Mouse (Mus musculus) limb, embryonic 14.5 days (tissue): ENCODE results near the gene Srd5a2. TPM values are rescaled to one million over a fixed set of nuclear protein-coding genes. Genes with fewer than 3 reads are reported as not detected.

Experiments used
- ATAC-seq: fragments of 200-750 bp; cut with Nextera tagmentation; 2 replicates; pipeline ENCODE4 v1.8.0; 2017; ENCODE audit warnings: low read depth, moderate number of reproducible peaks, moderate TSS enrichment; ENCODE audit not compliant: low FRiP score
- DNase-seq: peaks from one replicate; pipeline ENCODE4 v3.0.0-alpha.2; 2015; ENCODE audit warnings: low spot score
- H3K27ac ChIP-seq: fragments of 300-500 bp; sonication (generic); replicated peaks from 2 replicates; pipeline ENCODE4 v1.5.1; 2014; ENCODE audit warnings: low read depth, mild to moderate bottlenecking, low read length, moderate library complexity, mixed read lengths
- H3K27me3 ChIP-seq: fragments of 300-500 bp; sonication (generic); 2 replicates; pipeline ENCODE4 v1.6.1; 2014; ENCODE audit warnings: low read length, mixed read lengths; ENCODE audit not compliant: control insufficient read depth, insufficient read depth
- H3K36me3 ChIP-seq: fragments of 300-500 bp; sonication (generic); 2 replicates; pipeline ENCODE4 v1.6.1; 2014; ENCODE audit warnings: mild to moderate bottlenecking, low read length, moderate library complexity, mixed read lengths; ENCODE audit not compliant: control insufficient read depth, insufficient read depth
- H3K4me1 ChIP-seq: fragments of 300-500 bp; sonication (generic); 2 replicates; pipeline ENCODE4 v1.6.1; 2014; ENCODE audit warnings: antibody characterized with exemption, low read length, mixed read lengths; ENCODE audit not compliant: control insufficient read depth, insufficient read depth
- H3K4me2 ChIP-seq: fragments of 300-500 bp; sonication (generic); replicated peaks from 2 replicates; pipeline ENCODE4 v1.6.1; 2014; ENCODE audit warnings: low read depth, mild to moderate bottlenecking, low read length, moderate library complexity; ENCODE audit not compliant: severe bottlenecking
- H3K4me3 ChIP-seq: fragments of 300-500 bp; sonication (generic); replicated peaks from 2 replicates; pipeline ENCODE4 v1.5.1; 2014; ENCODE audit warnings: low read length
- H3K9ac ChIP-seq: fragments of 300-500 bp; sonication (generic); 2 replicates; pipeline ENCODE4 v1.6.1; 2014; ENCODE audit warnings: mild to moderate bottlenecking, low read depth, low read length, moderate library complexity; ENCODE audit not compliant: severe bottlenecking
- H3K9me3 ChIP-seq: fragments of 300-500 bp; sonication (generic); 2 replicates; pipeline ENCODE4 v1.6.1; 2016; ENCODE audit warnings: low read length; ENCODE audit not compliant: control insufficient read depth
- POLR2A ChIP-seq: fragments of 200-500 bp; IDR thresholded peaks from 2 replicates; pipeline ENCODE4 v1.8.0; 2012; ENCODE audit warnings: inconsistent platforms, mild to moderate bottlenecking, moderate library complexity, borderline replicate concordance; ENCODE audit not compliant: insufficient read depth, insufficient read length; ENCODE audit errors: extremely low read depth
- WGBS: fragments of 180-500 bp; shearing (Covaris S2); extraction: QIAGEN DNeasy Blood & Tissue Kit; methylation state at CpG from one replicate; pipeline ENCODE4 v1.1.7; 2014; 5-methylcytosine and 5-hydroxymethylcytosine counted together
- polyA plus RNA-seq, 2 experiments: library from polyadenylated mRNA; depleted of rRNA in 1 of 2; stranded (reverse) in 1 of 2; unstranded in 1 of 2; fragments of >200 nt; fragmentation: Nextera tagmentation in 1 of 2; extraction: Ambion mirVana in 1 of 2; gene quantifications; 2 replicates each; pipeline versions ENCODE4 v1.2.1 to v1.2.3; 2012 to 2014

Srd5a2 gene
- polyA plus RNA-seq (2012; rRNA removed) (1.5 and 1.7 TPM in 2 replicates), polyA plus RNA-seq (2014; fragmentation: Nextera tagmentation; extraction: Ambion mirVana) (0.52 and 1.0 TPM in 2 replicates)

DNA sequence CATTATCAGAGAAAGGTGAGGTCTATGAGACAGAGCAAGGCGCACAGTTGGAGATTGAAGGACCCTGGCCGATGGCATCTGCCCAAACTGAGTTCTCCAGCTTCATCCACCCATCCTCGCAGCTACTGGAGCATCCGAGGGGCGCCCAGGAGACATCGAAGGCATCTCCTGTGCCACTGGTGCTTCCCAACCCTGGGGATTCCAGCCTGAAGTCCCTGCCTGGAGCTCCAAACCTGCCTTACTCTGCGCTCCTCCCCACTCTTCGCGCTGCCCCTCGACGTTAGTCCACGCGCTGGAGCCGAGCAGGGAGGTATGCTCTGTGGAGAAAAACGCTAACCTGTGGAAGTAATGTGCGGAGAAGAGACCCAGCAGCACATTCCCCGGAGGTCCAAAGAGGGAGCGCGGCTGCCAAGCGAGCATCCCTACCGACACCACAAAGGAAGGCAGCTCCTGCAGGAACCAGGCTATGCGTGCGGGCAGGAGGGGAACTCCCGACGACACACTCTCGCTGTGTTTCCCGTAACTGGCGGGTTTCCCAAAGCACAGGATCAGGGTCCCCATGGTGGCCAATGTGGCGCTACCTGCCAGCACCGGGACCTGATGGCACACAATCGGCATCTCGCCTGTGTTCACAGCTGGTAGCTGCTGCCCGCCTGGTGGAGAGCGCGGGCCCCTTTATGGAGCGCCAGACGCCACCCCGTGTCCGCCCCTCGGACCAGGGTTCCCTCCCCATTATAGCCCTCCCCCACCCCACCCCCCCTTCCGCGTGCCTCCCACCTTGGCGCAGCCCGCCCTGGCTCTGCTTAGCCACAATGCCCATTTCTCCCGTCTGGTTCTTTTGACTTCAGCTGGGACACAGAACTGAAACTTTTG lies at the start of gene Srd5a2:
Srd5a2 (minus strand) TSS at position 707 of the 873 bp plus-strand sequence.
- ATAC-seq (no peak), DNase-seq (no peak)
- 1% methylated on average over 40 of the region's 45 CpGs for whole genome bisulfite sequencing
- no peak within 1 kb of the TSS for H3K27ac ChIP-seq
- no peak for TF ChIP-seq POLR2A
- H3K9ac ChIP-seq = peak within 1 kb of the TSS; percentile 28; the same call in 1 of the 2 replicates
- H3K36me3 ChIP-seq = no peaks in the 10 kb centered on the region
- H3K4me1 ChIP-seq = peaks cover 14% of the 10 kb centered on the region
- H3K4me2 ChIP-seq = peak within 1 kb of the TSS; percentile 58
- H3K4me3 ChIP-seq = peak within 1 kb of the TSS; percentile 36
- H3K9me3 ChIP-seq = no peaks in the 10 kb centered on the region
- peaks cover 45% of the 10 kb centered on the region for H3K27me3 ChIP-seq

DNA sequence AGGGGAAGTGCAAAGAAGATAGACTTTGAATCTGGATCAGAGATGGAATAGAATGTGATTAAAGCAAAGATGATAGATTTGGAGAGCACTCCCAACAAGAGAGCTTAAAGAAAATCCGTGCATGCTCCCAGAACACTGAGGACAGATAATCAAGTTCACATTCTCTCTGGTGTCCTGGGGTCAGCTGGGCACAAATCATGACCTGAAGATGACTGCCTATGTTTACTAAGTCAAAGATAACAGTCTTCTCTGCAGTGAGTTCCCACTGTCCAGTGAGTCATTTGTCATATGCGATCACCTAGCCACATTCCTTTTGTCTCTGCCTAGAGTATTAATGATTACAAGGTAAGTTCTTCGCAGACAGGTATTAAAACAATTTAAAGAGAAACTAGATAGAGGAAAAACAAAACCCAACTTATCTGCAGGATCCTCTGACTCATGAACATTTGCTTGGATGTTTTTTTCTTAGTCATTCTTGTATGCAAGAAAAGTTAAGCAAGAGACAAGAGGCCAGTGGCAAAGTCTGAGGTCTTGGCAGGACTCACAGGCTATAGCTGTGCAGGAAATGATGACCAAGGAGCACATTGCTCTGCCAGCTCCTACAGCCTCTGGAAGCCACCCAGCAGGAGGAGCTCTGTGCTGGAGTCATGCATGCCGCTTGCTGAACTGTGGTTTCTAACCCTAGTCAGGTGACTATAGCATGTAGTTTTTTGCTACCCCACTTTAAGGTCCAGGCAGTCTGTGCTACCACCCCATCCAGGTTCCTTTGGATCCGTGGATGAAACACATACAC lies 41.4 kb upstream of the Srd5a2 start:
- Histone ChIP-seq H3K4me2 (no peak overlapping the region), H3K27me3 (no peaks in the 10 kb centered on the region), H3K9ac (no peak overlapping the region), H3K4me3 (no peak overlapping the region), H3K27ac (no peak overlapping the region), H3K36me3 (no peaks in the 10 kb centered on the region), H3K9me3 (no peaks in the 10 kb centered on the region), H3K4me1 (no peaks in the 10 kb centered on the region)
- ATAC-seq (no peak), DNase-seq (peak; percentile 3)
- no peak for TF ChIP-seq POLR2A
- WGBS = 77% methylated on average over 5 of the region's 5 CpGs

DNA sequence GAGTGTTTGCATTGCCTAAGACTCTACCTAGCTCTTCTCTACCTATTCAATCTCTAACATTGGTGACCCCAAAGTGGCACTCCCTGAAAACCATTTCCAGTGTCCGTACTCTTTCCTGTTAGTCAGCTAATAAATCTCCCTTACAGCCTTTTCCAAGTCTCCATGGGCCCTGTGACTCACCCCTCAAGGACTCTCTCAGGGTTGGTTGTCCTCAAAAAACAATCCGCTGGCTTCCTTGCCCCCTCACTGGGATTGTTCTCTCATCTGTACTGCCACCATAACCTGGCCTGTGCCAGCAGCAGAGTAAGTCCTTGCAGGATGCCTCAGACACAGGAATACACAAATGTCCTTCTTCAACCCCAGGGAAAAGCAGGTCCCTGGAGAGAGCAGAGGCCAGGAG lies 40.3 kb upstream of the Srd5a2 start:
- Histone ChIP-seq H3K27me3 (no peaks in the 10 kb centered on the region), H3K4me2 (no peak overlapping the region), H3K4me1 (no peaks in the 10 kb centered on the region), H3K36me3 (no peaks in the 10 kb centered on the region), H3K27ac (no peak overlapping the region), H3K9ac (no peak overlapping the region), H3K4me3 (no peak overlapping the region), H3K9me3 (no peaks in the 10 kb centered on the region)
- DNase-seq (no peak), ATAC-seq (no peak)
- WGBS = 78% methylated on average over 2 of the region's 2 CpGs
- no peak for TF ChIP-seq POLR2A

- TF ChIP-seq POLR2A = no peak
- no peak for DNase-seq
- Histone ChIP-seq H3K27me3 (no peaks in the 10 kb centered on the region), H3K9me3 (no peaks in the 10 kb centered on the region), H3K4me3 (no peak overlapping the region), H3K36me3 (no peaks in the 10 kb centered on the region), H3K4me2 (no peak overlapping the region), H3K27ac (no peak overlapping the region), H3K4me1 (no peaks in the 10 kb centered on the region), H3K9ac (no peak overlapping the region)
- 88% methylated on average over 4 of the region's 4 CpGs for WGBS
- no peak for ATAC-seq
These were observed 35.7 kb upstream of the Srd5a2 start for GRCm38 (mm10) chr17:74083370-74083769.

DNA sequence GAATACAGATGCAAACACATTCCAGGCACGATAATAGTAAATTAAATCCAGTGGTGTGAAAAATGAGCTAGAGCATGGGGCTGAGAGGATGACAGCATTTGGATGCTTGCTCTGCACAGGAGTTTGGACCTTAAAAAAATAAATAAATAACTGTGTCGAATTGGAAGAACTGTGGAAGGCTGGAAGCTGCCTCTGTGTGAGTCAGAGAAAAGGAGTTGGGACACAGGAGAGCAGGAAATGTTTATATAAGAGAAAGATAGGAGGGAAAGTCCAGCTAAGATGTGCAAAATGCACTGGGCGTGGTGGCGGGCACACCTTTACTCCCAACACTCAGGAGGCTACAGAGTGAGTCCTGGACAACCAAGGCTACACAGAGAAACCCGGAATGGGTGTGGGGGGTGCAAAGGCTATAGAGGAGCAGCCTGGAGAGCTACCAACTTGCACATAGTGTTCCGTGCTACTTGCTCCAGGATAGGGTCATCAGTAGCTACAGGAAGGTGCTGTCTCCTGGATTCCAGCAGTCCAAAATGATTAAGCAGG lies 32.4 kb upstream of the Srd5a2 start:
- no peak for ATAC-seq
- no peak overlapping the region for H3K4me3 ChIP-seq
- TF ChIP-seq POLR2A = no peak
- H3K27me3 ChIP-seq = no peaks in the 10 kb centered on the region
- H3K36me3 ChIP-seq = no peaks in the 10 kb centered on the region
- H3K9me3 ChIP-seq = no peaks in the 10 kb centered on the region
- no peak overlapping the region for H3K27ac ChIP-seq
- no peaks in the 10 kb centered on the region for H3K4me1 ChIP-seq
- 86% methylated on average over 6 of the region's 6 CpGs for WGBS
- no peak overlapping the region for H3K4me2 ChIP-seq
- DNase-seq = no peak
- no peak overlapping the region for H3K9ac ChIP-seq
